11 mouse cellular contexts compared by ENCODE assay signal in the genomic region with DNA sequence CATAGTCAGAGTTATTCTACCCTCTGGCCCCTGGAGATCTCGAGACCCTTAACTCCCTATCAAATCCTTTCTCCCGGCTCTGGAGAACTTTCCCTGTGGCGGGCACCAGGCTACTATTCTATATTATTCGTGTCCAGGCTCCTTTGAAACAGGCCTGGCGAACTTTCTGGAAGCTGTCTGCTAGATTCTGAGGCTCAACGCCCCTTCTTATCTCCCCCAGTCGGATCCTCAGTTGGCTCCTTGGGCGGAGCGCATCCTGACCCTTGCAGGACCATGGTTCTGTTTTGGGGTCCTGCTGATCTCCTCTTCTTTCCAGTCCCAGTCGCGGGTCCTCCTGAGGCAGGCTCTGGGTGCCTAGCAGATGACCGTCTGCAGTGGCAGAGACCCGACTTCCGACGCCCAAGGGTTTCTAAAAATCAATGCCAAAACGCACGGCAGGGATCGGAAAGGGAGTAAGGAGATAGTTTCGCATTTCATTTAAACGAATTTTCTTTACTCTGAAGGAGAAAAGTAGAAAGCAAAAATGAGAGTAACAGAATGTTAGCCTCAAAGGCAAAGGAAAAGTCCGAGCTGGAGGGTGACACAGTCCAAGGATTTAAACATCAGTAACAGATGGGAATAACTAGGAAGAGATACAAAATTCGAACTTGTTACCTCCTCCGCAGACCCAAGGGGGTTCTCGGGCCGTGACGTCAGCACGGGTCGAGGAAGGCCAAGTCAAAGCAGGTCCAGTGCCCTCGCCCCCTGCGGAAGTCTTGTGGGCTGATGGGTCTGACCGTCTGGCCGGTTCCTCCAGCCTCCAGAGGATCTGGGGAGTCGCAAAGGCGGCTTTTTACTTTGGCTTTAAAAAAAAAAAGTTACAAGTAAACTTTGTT. TPM values are rescaled to one million over a fixed set of nuclear protein-coding genes. Genes with fewer than 3 reads are reported as not detected.
DNase-seq lines count a peak whose midpoint lies in the region; ATAC-seq and TF ChIP-seq lines count a peak whose summit lies in the region.
"Had no signal": no experiment of that assay in that cellular context is flagged by ENCODE, and none has a peak within 500 bp of the region (broad histone marks: within the 10 kb centered on the region; RNA-seq: fewer than 3 reads in every experiment).

No protein-coding gene starts in this region.

- H3K4me2 ChIP-seq in lung, embryonic 14.5 days: no peak overlapping the region

- DNase-seq in adrenal gland, postnatal 10 days: peak; percentile 13
- no peak for DNase-seq in adrenal gland, postnatal 4 days (ENCODE audit: low spot score in 2 of 2)
- peak; percentile 20 for DNase-seq in lung, embryonic 14.5 days
- no peak for DNase-seq in lung, postnatal 25 days (ENCODE audit: low spot score)
- DNase-seq in limb, embryonic 10.5 days (ENCODE audit: low spot score): peak; percentile 59
- no peak for DNase-seq in thymus, postnatal 4 days
- no peak for DNase-seq in cerebellum, adult 11 months

- TF ChIP-seq CTCF in lung, embryonic 14.5 days (IDR thresholded peaks at IDR 0.05; ENCODE audit: low read depth): no peak
- no peak for TF ChIP-seq CTCF in testis, adult 2 months (IDR thresholded peaks at IDR 0.05; ENCODE audit: control insufficient read depth, insufficient read depth, insufficient replicate concordance, low read depth, low read length)

- H3K27me3 ChIP-seq in lung, embryonic 14.5 days (ENCODE audit: insufficient read depth, low read length): peaks cover 100% of the 10 kb centered on the region
- H3K27me3 ChIP-seq in limb, embryonic 10.5 days (ENCODE audit: low read depth, poor library complexity, severe bottlenecking): peaks cover 100% of the 10 kb centered on the region
- H3K27me3 ChIP-seq in testis, adult 2 months (ENCODE audit: control insufficient read depth, insufficient read depth, low read length): peaks cover 1% of the 10 kb centered on the region; the same call in 1 of the 2 replicates

- TF ChIP-seq POLR2A in testis, adult 2 months (IDR thresholded peaks at IDR 0.05; ENCODE audit: control insufficient read depth, low read depth, low read length): no peak

- no peaks in the 10 kb centered on the region for H3K4me1 ChIP-seq in lung, embryonic 14.5 days (ENCODE audit: insufficient read depth)
- peaks cover 44% of the 10 kb centered on the region for H3K4me1 ChIP-seq in limb, embryonic 10.5 days
- H3K4me1 ChIP-seq in testis, adult 2 months (ENCODE audit: control insufficient read depth, insufficient read depth, low read length): peaks cover 46% of the 10 kb centered on the region

- 1% methylated on average over 34 of the region's 34 CpGs for WGBS in lung, embryonic 14.5 days
- under 1% methylated on average over 34 of the region's 34 CpGs for WGBS in limb, embryonic 10.5 days

- H3K4me3 ChIP-seq in lung, embryonic 14.5 days (ENCODE audit: low read depth, low read length): no peak overlapping the region
- H3K4me3 ChIP-seq in limb, embryonic 10.5 days: no peak overlapping the region
- H3K4me3 ChIP-seq in testis, adult 2 months (ENCODE audit: control insufficient read depth, low read depth, low read length): peak overlapping the region; percentile 50

- no peaks in the 10 kb centered on the region for H3K36me3 ChIP-seq in lung, embryonic 14.5 days (ENCODE audit: insufficient read depth)
- no peaks in the 10 kb centered on the region for H3K36me3 ChIP-seq in limb, embryonic 10.5 days
- H3K36me3 ChIP-seq in testis, adult 2 months (ENCODE audit: control insufficient read depth, insufficient read depth, low read length): no peaks in the 10 kb centered on the region
- H3K36me3 ChIP-seq: neural tube, embryonic 13.5 days had no signal

- no peak for ATAC-seq in lung, embryonic 14.5 days (ENCODE audit: insufficient read depth)

- no peaks in the 10 kb centered on the region for H3K9me3 ChIP-seq in lung, embryonic 14.5 days (ENCODE audit: low read depth, low read length)
- H3K9me3 ChIP-seq in limb, embryonic 10.5 days (replicated peaks): no peaks in the 10 kb centered on the region

- no peak overlapping the region for H3K27ac ChIP-seq in lung, embryonic 14.5 days (ENCODE audit: low read depth)
- no peak overlapping the region for H3K27ac ChIP-seq in limb, embryonic 10.5 days
- H3K27ac ChIP-seq in testis, adult 2 months (ENCODE audit: control insufficient read depth, insufficient read depth, low read depth, low read length): no peak overlapping the region
- H3K27ac ChIP-seq: liver, embryonic 14.5 days; neural tube, embryonic 13.5 days had no signal

- H3K9ac ChIP-seq in lung, embryonic 14.5 days: no peak overlapping the region
- H3K9ac ChIP-seq: liver, embryonic 14.5 days; neural tube, embryonic 13.5 days had no signal

RNA-seq across cellular contexts. Expression of a gene that starts 1.3 kb away (rescaled TPM):
- total RNA-seq in adrenal gland, postnatal 10 days (2021): under 1 TPM in 1 of 2 experiments, not detected in 1; 0.09 TPM
- total RNA-seq in adrenal gland, postnatal 4 days (2021): under 1 TPM; 0.37 to 0.62 TPM
- polyA plus RNA-seq in lung, embryonic 14.5 days (2014; fragmentation: Nextera tagmentation; extraction: Ambion mirVana): 0.05 TPM in 2 replicates
- polyA plus RNA-seq in limb, embryonic 10.5 days (2016; fragmentation: Nextera tagmentation; extraction: Ambion mirVana): 0.20 TPM in 2 replicates
- polyA plus RNA-seq in testis, adult 2 months (2012; rRNA removed): 3.8 and 6.3 TPM in 2 replicates
- polyA plus RNA-seq: heart, embryonic 14.5 days had no signal

Comparison
In these comparisons a context has a peak if more than half of its experiments do, and no peak if none do; other contexts are left out.
1. DNase-seq: peak in adrenal gland, postnatal 10 days (single experiment), lung, embryonic 14.5 days (single experiment) and limb, embryonic 10.5 days (single experiment); none in adrenal gland, postnatal 4 days (0 of 2), lung, postnatal 25 days (single experiment), thymus, postnatal 4 days (single experiment) and cerebellum, adult 11 months (single experiment).